Mouse (Mus musculus): ENCODE measurements at regions not wholly inside any gene's neighbourhood (a gene's known extent, or its start where the extent isn't known, plus 50 kb on each side); places are given as distances from the start of the nearest gene placed in this dataset.

GRCm38 (mm10) chr5:47185868-47186267 is 797.1 kb upstream of the Slit2 start:
- no peak for DNase-seq (ENCODE audit: low spot score in 2 of 2)

GRCm38 (mm10) chr5:47202164-47202914 is 780.6 kb upstream of the Slit2 start:
- no peak for DNase-seq (ENCODE audit: low spot score in 2 of 2)

GRCm38 (mm10) chr5:47202915-47203296 is 780.0 kb upstream of the Slit2 start:
- DNase-seq (ENCODE audit: low spot score in 2 of 2): no peak

- DNase-seq (ENCODE audit: low spot score in 2 of 2): no peak
Observed at GRCm38 (mm10) chr5:47210542-47210941, 772.4 kb upstream of the Slit2 start.

GRCm38 (mm10) chr5:47215421-47215820 is 767.5 kb upstream of the Slit2 start:
- DNase-seq (ENCODE audit: low spot score in 2 of 2): no peak

- DNase-seq (ENCODE audit: low spot score in 2 of 2): no peak
Observed at GRCm38 (mm10) chr5:47225247-47225646, 757.7 kb upstream of the Slit2 start.

GRCm38 (mm10) chr5:47236094-47236493 is 746.8 kb upstream of the Slit2 start:
- DNase-seq (ENCODE audit: low spot score in 2 of 2): no peak

GRCm38 (mm10) chr5:47240060-47240459 is 742.9 kb upstream of the Slit2 start:
- no peak for DNase-seq (ENCODE audit: low spot score in 2 of 2)

- DNase-seq (ENCODE audit: low spot score in 2 of 2): no peak
Observed at GRCm38 (mm10) chr5:47240586-47240985, 742.4 kb upstream of the Slit2 start.

GRCm38 (mm10) chr5:47254835-47255369 is 728.0 kb upstream of the Slit2 start:
- no peak for DNase-seq (ENCODE audit: low spot score in 2 of 2)

GRCm38 (mm10) chr5:47261658-47262411 is 721.1 kb upstream of the Slit2 start:
- no peak for DNase-seq (ENCODE audit: low spot score in 2 of 2)

GRCm38 (mm10) chr5:47272642-47273041 is 710.3 kb upstream of the Slit2 start:
- no peak for DNase-seq (ENCODE audit: low spot score in 2 of 2)

GRCm38 (mm10) chr5:47273389-47274255 is 709.3 kb upstream of the Slit2 start:
- no peak for DNase-seq (ENCODE audit: low spot score in 2 of 2)

- no peak for DNase-seq (ENCODE audit: low spot score in 2 of 2)
Observed at GRCm38 (mm10) chr5:47274256-47274638, 708.7 kb upstream of the Slit2 start.

GRCm38 (mm10) chr5:47276231-47277195 is 706.4 kb upstream of the Slit2 start:
- DNase-seq (ENCODE audit: low spot score in 2 of 2): no peak

- DNase-seq (ENCODE audit: low spot score in 2 of 2): no peak
Observed at GRCm38 (mm10) chr5:47279630-47280029, 703.3 kb upstream of the Slit2 start.

GRCm38 (mm10) chr5:47299602-47300001 is 683.3 kb upstream of the Slit2 start:
- DNase-seq (ENCODE audit: low spot score in 2 of 2): peak; percentile 35 to 38

GRCm38 (mm10) chr5:47317506-47317905 is 665.4 kb upstream of the Slit2 start:
- DNase-seq (ENCODE audit: low spot score in 2 of 2): no peak

GRCm38 (mm10) chr5:47318147-47318546 is 664.8 kb upstream of the Slit2 start:
- no peak for DNase-seq (ENCODE audit: low spot score in 2 of 2)

GRCm38 (mm10) chr5:47322511-47323167 is 660.3 kb upstream of the Slit2 start:
- DNase-seq (ENCODE audit: low spot score in 2 of 2): no peak

Data from left cerebral cortex, adult 9 months (tissue).